Mouse (Mus musculus) retina, postnatal 7 days (tissue): ENCODE measurements at regions not wholly inside any gene's neighbourhood (a gene's known extent, or its start where the extent isn't known, plus 50 kb on each side); places are given as distances from the start of the nearest gene placed in this dataset.
"Not testable (repeated sequence)": the region's sequence is repeated elsewhere in the genome, so short reads cannot be mapped to it uniquely, and the experiment has no call there.

Source experiments
- DNase-seq: peaks from one replicate; pipeline ENCODE4 v3.0.0-alpha.2; 2012; ENCODE audit warnings: low read depth, low spot score

DNA sequence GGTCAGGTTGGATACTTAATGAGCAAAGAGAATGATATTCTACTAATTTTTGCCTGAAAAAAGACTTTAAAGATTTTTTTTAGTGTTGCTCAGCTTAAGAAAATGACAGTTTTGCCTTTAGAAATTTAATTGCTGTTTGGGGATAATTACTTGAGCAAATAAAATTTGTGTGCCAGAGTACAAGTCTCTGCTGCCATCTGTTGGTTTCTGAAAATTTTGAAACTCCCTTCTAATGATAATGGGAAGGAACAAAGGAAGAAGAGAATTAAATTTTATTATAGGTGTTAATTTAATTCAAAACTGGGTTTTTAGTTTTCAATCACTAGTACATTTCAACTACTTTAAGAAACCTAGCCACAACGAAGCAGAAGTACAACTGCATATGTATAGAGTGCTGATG, 94.1 kb downstream of the Gm17521 start:
- no peak for DNase-seq

DNA sequence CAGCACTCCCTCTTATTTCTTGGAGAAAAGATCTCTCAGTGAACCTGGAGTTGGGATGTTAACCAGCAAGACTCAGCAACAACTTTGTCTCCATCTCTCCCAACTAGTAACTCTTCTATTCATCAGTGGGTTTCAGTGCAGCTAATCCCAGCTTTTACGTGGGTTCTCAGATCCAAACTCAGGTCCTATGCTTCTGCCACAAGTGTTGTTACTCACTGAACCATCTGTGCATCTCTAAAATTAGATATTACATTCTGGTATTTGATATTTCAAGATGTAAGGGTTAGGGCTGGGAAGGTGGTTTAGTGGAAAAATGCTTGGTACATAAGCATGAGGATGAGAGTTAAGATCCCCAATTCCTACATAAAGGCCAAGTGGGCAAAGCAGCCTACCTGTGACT, 136.8 kb downstream of the Gm17521 start:
- DNase-seq, result no peak

DNA sequence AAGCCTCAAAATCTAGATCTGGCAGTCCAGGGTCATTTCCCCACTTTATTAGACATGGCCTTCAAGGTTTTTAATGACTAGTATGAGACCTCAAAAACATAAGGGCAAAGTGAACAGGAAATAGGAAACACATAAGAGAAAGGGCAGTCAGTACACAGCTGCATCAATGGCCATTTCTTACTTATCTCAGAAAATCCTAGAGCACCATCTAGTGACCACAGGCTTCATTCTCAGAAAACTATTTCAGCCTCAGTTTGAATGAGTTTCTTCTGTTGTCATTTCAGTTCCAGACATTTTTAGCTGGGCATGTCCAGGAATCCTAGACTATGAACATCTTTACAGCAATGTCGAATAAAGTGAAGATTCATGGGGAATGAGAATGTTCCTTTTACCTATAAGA, 175.0 kb downstream of the Gm17521 start:
- no peak for DNase-seq

GRCm38 (mm10) chrX:122831222-122831621, 198.2 kb downstream of the Gm17521 start:
- not testable (repeated sequence) for DNase-seq

- DNase-seq, result peak; percentile 6
These were observed 203.4 kb downstream of the Gm17521 start for GRCm38 (mm10) chrX:122826035-122826434.
